Mouse (Mus musculus) embryonic facial prominence, embryonic 10.5 days (tissue): ENCODE results near the gene Fnip1. TPM values are rescaled to one million over a fixed set of nuclear protein-coding genes. Genes with fewer than 3 reads are reported as not detected.
"Not testable (repeated sequence)": the region's sequence is repeated elsewhere in the genome, so short reads cannot be mapped to it uniquely, and the experiment has no call there.

Experiments
- DNase-seq: peaks from one replicate; pipeline ENCODE4 v3.0.0-alpha.2; 2017; ENCODE audit warnings: low spot score
- H3K27ac ChIP-seq: fragments of 300-500 bp; sonication (generic); replicated peaks from 2 replicates; pipeline ENCODE4 v1.5.1; 2016; ENCODE audit warnings: mild to moderate bottlenecking
- H3K27me3 ChIP-seq: fragments of 300-500 bp; sonication (generic); replicated peaks from 2 replicates; pipeline ENCODE4 v1.6.1; 2016; ENCODE audit warnings: low read depth, mild to moderate bottlenecking; ENCODE audit not compliant: poor library complexity, severe bottlenecking
- H3K36me3 ChIP-seq: fragments of 300-500 bp; sonication (generic); replicated peaks from 2 replicates; pipeline ENCODE4 v1.6.1; 2016; ENCODE audit warnings: mild to moderate bottlenecking, moderate library complexity
- H3K4me1 ChIP-seq: fragments of 300-500 bp; sonication (generic); 2 replicates; pipeline ENCODE4 v1.6.1; 2016
- H3K4me3 ChIP-seq: fragments of 300-500 bp; sonication (generic); 2 replicates; pipeline ENCODE4 v1.5.1; 2016; ENCODE audit warnings: mild to moderate bottlenecking, moderate library complexity
- H3K9me3 ChIP-seq: fragments of 300-500 bp; sonication (generic); 2 replicates; pipeline ENCODE4 v1.6.1; 2016; ENCODE audit warnings: mild to moderate bottlenecking
- WGBS: fragments of 180-500 bp; shearing (Covaris S2); methylation state at CpG from one replicate; pipeline ENCODE4 v1.1.7; 2016; 5-methylcytosine and 5-hydroxymethylcytosine counted together
- polyA plus RNA-seq: library from polyadenylated mRNA; unstranded; fragments of >200 nt; fragmentation: Nextera tagmentation; extraction: Ambion mirVana; gene quantifications from 2 replicates; pipeline ENCODE4 v1.2.1, GENCODE M21; 2016

The Fnip1 gene
- polyA plus RNA-seq, 1 experiment from 2014 or later, result 7.8 TPM

DNA sequence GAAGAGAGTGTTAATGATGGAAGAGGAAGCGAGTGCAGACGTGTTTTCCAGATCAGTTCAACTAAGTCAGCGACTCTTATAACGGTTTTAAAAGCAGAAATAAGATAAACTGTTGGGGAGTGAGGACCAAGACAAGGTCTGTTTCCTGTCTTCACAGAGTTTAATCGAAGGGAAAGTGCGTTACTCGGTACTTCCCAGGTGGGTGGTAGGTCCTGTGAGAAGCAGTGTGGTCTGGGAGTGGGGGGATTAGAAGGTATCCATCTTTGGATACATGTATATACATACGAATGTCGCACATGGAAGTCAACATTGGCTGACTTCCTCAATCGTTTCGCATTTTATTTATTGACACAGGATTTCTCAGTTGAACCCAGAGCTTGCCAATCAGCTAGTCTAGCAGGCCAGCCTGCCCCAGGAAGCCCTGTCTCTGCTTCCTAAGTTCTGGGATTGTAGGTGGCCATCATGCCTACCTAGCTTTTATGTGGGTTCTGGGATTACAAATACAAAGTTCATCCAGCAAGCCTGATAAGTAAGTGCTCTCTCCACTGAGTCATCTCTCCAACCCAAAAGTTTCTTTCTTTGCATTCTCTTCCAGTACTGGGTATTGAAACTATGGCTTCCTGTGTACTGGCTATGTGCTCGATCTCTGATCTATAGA is 10.2 kb upstream of the Fnip1 start:
- H3K4me3 ChIP-seq, result no peak overlapping the region
- WGBS, result 86% methylated on average over 12 of the region's 12 CpGs
- no peaks in the 10 kb centered on the region for H3K27me3 ChIP-seq
- H3K4me1 ChIP-seq, result no peaks in the 10 kb centered on the region
- H3K36me3 ChIP-seq, result no peaks in the 10 kb centered on the region
- no peak overlapping the region for H3K27ac ChIP-seq
- no peaks in the 10 kb centered on the region for H3K9me3 ChIP-seq
- DNase-seq, result no peak

- H3K9me3 ChIP-seq, result no peaks in the 10 kb centered on the region
- no peak overlapping the region for H3K27ac ChIP-seq
- no peaks in the 10 kb centered on the region for H3K36me3 ChIP-seq
- H3K4me3 ChIP-seq, result no peak overlapping the region
- no peak for DNase-seq
- no peaks in the 10 kb centered on the region for H3K27me3 ChIP-seq
- WGBS, result 92% methylated on average over 2 of the region's 2 CpGs
- no peaks in the 10 kb centered on the region for H3K4me1 ChIP-seq
Measured at GRCm38 (mm10) chr11:54429224-54429623, 8.8 kb upstream of the Fnip1 start.

- WGBS, result 97% methylated on average over 1 of the region's 1 CpGs
- Histone ChIP-seq H3K27me3 (no peaks in the 10 kb centered on the region), H3K36me3 (no peaks in the 10 kb centered on the region), H3K9me3 (no peaks in the 10 kb centered on the region), H3K27ac (no peak overlapping the region), H3K4me1 (peaks cover 19% of the 10 kb centered on the region), H3K4me3 (no peak overlapping the region)
- no peak for DNase-seq
Measured at GRCm38 (mm10) chr11:54435797-54436196, 2.2 kb upstream of the Fnip1 start.

GRCm38 (mm10) chr11:54437310-54437822 is 633 bp upstream of the Fnip1 start:
- Histone ChIP-seq H3K9me3 (no peaks in the 10 kb centered on the region), H3K4me3 (peak overlapping the region; percentile 93), H3K27ac (peak overlapping the region; percentile 96), H3K27me3 (no peaks in the 10 kb centered on the region), H3K4me1 (peaks cover 19% of the 10 kb centered on the region), H3K36me3 (no peaks in the 10 kb centered on the region)
- DNase-seq, result no peak
- WGBS, result 63% methylated on average over 8 of the region's 8 CpGs

- WGBS, result under 1% methylated on average over 47 of the region's 47 CpGs
- H3K4me3 ChIP-seq, result peak overlapping the region; percentile 93
- peak; percentile 75 for DNase-seq
- H3K36me3 ChIP-seq, result no peaks in the 10 kb centered on the region
- no peaks in the 10 kb centered on the region for H3K27me3 ChIP-seq
- H3K27ac ChIP-seq, result peak overlapping the region; percentile 96
- no peaks in the 10 kb centered on the region for H3K9me3 ChIP-seq
- H3K4me1 ChIP-seq, result peaks cover 19% of the 10 kb centered on the region
Measured at GRCm38 (mm10) chr11:54438366-54438781, 375 bp downstream of the Fnip1 start.

DNA sequence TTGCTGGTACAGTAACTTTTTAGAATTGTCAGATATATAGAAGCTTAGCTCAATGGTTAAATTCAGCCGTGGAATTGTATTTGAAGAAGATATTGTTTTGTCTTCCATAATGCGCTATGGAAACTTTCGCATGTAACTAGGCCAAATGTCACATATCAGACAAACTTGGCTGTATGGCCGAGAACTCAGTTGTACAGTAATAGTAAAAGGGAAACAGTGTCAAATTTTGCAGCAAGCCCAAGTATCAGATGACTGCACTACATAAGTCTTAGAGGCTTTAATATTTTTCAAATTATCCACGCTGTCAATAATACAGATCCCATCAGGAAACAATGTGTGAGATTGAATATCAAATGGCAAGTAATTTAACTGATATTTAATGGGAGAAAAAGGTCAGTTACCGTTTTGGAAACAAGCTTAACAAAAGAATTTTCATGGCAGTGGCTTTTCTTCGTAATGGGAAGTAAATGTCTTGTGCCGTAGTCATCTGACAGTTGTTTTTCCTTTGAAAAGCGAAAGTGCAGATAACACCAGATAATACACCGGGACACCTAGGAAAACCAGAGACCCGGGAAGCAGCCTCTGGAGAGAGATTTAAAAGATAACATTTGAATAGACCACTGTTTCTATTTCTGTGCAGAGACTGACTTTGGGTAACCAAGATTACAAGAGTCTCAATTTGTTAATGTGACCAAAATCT is 1.1 kb downstream of the Fnip1 start:
- Histone ChIP-seq H3K4me1 (peaks cover 19% of the 10 kb centered on the region), H3K27me3 (no peaks in the 10 kb centered on the region), H3K27ac (peak overlapping the region; percentile 96; the same call in 1 of the 2 replicates), H3K9me3 (no peaks in the 10 kb centered on the region), H3K36me3 (no peaks in the 10 kb centered on the region), H3K4me3 (peak overlapping the region; percentile 93)
- no peak for DNase-seq
- 53% methylated on average over 11 of the region's 11 CpGs for WGBS

DNA sequence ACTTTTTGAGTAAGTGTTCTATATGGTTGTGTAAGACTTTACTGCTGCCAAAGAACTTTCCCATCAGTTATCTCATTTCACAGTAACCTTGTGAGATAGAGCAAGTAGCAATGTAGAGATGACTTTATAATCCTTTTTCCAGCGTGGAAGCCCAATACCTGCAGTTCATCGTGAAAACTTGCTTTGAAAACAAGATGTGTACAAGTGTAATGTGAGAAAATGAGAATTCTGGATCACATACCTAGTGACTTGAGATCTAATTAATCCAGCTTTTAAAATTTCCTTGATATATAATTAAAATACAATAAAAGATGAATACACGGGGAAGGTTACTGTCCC is 1.7 kb downstream of the Fnip1 start:
- Histone ChIP-seq H3K36me3 (no peaks in the 10 kb centered on the region), H3K9me3 (no peaks in the 10 kb centered on the region), H3K27ac (no peak overlapping the region), H3K4me1 (peaks cover 19% of the 10 kb centered on the region), H3K27me3 (no peaks in the 10 kb centered on the region), H3K4me3 (peak overlapping the region; percentile 93)
- no peak for DNase-seq
- WGBS, result 79% methylated on average over 3 of the region's 3 CpGs

DNA sequence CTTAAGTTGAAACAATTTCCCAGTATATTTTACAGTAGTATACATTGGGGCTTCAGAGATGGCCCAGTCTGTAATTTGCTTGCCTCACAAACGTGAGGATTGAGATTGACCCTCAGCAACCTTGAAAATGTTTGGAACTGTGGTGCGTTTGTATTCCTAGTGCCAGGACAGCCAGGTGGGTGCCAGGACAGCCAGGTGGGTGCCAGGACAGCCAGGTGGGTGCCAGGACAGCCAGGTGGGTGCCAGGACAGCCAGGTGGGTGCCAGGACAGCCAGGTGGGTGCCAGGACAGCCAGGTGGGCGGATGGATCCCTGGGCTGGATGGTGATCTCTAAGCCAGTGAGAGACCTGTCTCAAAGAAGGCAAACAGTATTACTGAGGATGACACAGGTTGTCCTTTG is 12.8 kb downstream of the Fnip1 start:
- not testable (repeated sequence) for DNase-seq, H3K4me3 ChIP-seq, H3K27ac ChIP-seq, H3K36me3 ChIP-seq, H3K4me1 ChIP-seq, H3K9me3 ChIP-seq, H3K27me3 ChIP-seq
- 88% methylated on average over 3 of the region's 3 CpGs for WGBS

DNA sequence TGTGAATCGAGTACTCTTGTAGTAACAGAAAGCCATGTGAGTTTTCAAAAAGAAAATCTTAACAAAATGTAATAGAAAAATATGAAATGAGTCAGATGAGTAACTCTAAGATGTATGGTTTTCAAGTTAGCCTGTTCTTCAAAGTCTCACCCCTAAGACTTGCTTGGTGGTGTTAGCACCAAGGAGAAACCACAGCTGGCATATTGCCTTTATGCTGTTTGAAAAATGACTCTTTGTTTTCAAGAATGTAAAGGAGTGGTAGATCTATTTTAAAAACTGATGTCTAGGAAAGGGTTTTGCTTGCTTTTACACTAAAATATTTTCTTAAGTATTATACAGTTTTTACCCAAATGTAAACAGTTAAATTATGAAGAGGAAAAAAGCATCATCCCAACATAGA is 16.5 kb downstream of the Fnip1 start:
- 95% methylated on average over 1 of the region's 1 CpGs for WGBS
- no peak overlapping the region for H3K4me3 ChIP-seq

DNA sequence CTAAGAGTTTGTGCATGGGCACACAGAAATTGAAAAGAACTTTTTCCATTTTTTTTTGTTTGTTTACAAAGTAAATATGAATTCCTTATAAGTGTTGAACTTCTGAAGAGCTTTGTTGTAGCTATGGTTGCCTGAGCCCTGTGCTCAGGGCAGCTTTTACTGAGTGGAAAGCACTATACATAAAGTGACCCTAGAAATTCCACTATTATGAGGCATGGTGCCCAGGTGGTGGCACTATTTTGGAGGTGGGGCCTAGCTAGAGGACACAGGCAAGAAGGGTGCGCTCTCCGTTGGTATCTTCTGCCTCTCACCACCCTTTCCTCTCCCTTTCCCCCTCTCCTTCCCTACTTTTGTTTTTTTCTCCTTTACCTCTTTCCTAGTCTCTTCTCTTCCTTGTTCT is 18.9 kb downstream of the Fnip1 start:
- Histone ChIP-seq H3K27me3 (no peaks in the 10 kb centered on the region), H3K27ac (no peak overlapping the region), H3K9me3 (no peaks in the 10 kb centered on the region), H3K4me1 (no peaks in the 10 kb centered on the region; the same call in 1 of the 2 replicates), H3K4me3 (no peak overlapping the region), H3K36me3 (no peaks in the 10 kb centered on the region)
- no peak for DNase-seq
- WGBS, result 76% methylated on average over 2 of the region's 2 CpGs

More for the DNA sequence above, 16.5 kb downstream of the Fnip1 start:
- no peaks in the 10 kb centered on the region for H3K9me3 ChIP-seq
- no peak for DNase-seq
- no peaks in the 10 kb centered on the region for H3K36me3 ChIP-seq
- no peak overlapping the region for H3K27ac ChIP-seq
- H3K4me1 ChIP-seq, result no peaks in the 10 kb centered on the region; the same call in 1 of the 2 replicates
- H3K27me3 ChIP-seq, result no peaks in the 10 kb centered on the region

DNA sequence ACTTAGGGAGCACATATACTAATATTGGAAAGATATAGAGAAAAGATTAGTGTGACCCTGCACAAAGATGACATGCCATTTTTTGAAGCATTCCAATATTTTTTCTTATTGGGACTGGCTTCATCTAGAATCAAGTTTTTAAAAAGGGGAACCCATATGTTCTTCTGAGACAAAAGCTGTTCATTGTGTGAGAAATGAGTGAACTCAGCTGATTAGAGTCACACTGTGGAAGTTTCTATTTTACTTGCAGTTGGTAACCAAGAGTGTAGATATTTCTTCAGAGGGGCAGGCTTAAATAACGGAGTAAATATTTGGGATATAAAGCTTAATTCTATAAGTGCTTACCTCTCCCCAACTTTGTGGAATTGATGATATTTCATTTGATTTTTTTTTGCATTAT is 20.2 kb downstream of the Fnip1 start:
- Histone ChIP-seq H3K4me1 (no peaks in the 10 kb centered on the region; the same call in 1 of the 2 replicates), H3K9me3 (no peaks in the 10 kb centered on the region), H3K4me3 (no peak overlapping the region), H3K27ac (no peak overlapping the region), H3K27me3 (no peaks in the 10 kb centered on the region), H3K36me3 (0 out of 2 replicates have a peak, but pooled peaks cover 4% of the 10 kb centered on the region)
- WGBS, result 92% methylated on average over 1 of the region's 1 CpGs
- DNase-seq, result no peak

- Histone ChIP-seq H3K4me1 (0 out of 2 replicates have a peak, but pooled peaks cover 8% of the 10 kb centered on the region), H3K36me3 (peaks cover 10% of the 10 kb centered on the region; the same call in 1 of the 2 replicates), H3K27me3 (no peaks in the 10 kb centered on the region), H3K4me3 (no peak overlapping the region), H3K27ac (no peak overlapping the region), H3K9me3 (no peaks in the 10 kb centered on the region)
- 68% methylated on average over 3 of the region's 3 CpGs for WGBS
- no peak for DNase-seq
Measured at GRCm38 (mm10) chr11:54464557-54465244, 26.7 kb downstream of the Fnip1 start.
